Mouse (Mus musculus): ENCODE measurements around the gene Tiparp.
A peak's percentile ranks its signal among the peaks of the same experiment; 100 is the strongest.

Gene Tiparp

DNA sequence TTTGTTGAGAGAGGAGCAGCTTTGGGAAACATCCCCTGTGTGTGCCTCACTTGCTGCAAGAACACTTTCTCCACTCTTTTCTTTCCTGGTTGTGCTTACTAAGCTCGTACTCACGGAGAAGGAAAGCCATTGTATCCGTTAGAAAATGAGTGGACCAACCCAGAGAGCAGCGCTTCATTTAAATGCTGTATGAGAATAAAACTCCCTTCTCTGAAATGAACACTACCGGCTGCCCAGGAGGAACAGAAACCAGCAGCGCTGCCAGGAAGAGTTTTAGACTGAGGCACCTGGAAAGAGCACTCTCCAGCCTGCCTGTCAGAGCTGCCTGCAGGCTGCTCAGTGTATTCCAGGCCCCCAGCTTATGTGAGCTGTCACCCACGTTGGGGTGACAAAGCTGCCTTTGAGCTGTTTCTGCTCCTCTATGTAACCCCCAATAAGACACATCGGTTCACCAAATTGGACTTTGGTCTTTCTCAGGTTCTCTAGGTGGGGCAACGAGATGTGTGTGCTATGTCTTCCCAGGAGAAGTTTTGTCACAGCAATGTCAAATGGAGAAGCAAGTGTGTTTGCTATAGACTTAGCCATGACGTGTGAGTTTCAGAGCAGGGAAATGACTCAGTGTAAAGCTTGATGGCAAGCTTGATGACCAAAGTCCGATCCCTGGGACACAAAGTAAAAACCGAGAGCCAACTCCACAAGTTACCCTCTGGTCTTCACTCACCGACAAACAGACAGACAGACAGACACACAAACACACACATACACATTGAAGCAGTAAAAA is 10.3 kb upstream of the Tiparp start:
- Histone ChIP-seq H3K27me3 (ENCODE audit: control insufficient read depth, insufficient read depth, low read length, poor library complexity, severe bottlenecking) (no peaks in the 10 kb centered on the region), H3K36me3 (ENCODE audit: control insufficient read depth, insufficient read depth, low read length, poor library complexity, severe bottlenecking) (no peaks in the 10 kb centered on the region)
- peak; percentile 68 for DNase-seq (ENCODE audit: low read depth, low spot score)

DNA sequence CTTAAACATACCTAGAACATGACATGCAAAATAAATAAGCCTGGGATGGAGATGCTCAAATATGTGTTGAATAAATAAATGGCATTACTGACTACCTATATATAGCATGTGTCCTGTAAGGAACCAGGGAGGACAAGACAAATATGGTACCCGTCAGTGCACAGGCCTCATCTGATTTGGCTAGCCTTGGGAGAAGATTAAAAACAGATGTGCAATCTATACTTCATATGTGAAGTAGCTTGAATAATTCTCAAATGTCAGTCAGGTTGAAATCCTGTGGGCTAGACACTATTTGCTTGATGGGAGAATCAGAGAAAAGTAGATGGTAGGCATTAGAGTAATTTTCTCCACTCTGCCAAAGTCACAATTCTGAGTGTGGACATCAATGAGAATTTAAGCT is 6.8 kb upstream of the Tiparp start:
- no peaks in the 10 kb centered on the region for H3K36me3 ChIP-seq (ENCODE audit: control insufficient read depth, insufficient read depth, low read length, poor library complexity, severe bottlenecking)
- H3K27me3 ChIP-seq (ENCODE audit: control insufficient read depth, insufficient read depth, low read length, poor library complexity, severe bottlenecking): no peaks in the 10 kb centered on the region
- DNase-seq (ENCODE audit: low read depth, low spot score): no peak

DNA sequence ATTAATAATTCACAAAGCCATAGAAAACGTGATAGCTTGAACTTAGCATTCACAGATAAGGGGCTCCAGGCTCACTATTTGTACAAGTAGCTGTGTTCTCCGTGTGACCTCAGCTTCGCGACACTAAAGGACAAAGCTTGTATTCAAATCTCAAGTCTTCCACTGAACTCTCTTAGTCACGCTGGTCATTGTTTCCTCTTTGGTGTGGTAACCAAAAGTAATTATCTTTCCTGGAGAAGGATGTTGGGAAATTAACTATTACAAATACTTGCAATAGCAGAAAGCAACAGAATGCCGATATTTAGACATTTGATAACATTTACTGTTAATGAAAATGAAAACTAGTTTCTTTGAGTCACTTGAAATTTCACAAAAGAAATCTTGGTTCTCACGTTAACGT is 4.8 kb upstream of the Tiparp start:
- DNase-seq (ENCODE audit: low read depth, low spot score): no peak
- Histone ChIP-seq H3K36me3 (ENCODE audit: control insufficient read depth, insufficient read depth, low read length, poor library complexity, severe bottlenecking) (no peaks in the 10 kb centered on the region), H3K27me3 (ENCODE audit: control insufficient read depth, insufficient read depth, low read length, poor library complexity, severe bottlenecking) (no peaks in the 10 kb centered on the region)

DNA sequence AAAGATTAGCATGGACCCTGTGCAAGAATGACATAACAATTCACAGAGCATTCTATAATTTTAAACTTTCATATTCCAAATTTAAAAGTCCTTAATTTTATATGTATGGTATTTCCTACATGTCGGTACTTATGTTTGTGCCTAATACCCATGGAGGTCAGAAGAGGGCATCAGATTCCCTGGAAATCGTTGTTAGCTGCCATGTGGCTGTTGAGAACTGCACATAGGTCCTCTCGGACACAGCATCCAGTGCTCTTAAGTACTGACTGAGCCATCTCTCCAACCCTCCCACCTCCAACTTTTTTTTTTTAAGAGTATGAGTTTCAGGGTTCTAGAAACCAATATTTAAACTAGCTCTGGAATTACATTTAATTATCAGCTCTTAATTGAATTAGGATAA is 2.5 kb upstream of the Tiparp start:
- no peak for DNase-seq (ENCODE audit: low read depth, low spot score)
- Histone ChIP-seq H3K36me3 (ENCODE audit: control insufficient read depth, insufficient read depth, low read length, poor library complexity, severe bottlenecking) (no peaks in the 10 kb centered on the region), H3K27me3 (ENCODE audit: control insufficient read depth, insufficient read depth, low read length, poor library complexity, severe bottlenecking) (no peaks in the 10 kb centered on the region)

DNA sequence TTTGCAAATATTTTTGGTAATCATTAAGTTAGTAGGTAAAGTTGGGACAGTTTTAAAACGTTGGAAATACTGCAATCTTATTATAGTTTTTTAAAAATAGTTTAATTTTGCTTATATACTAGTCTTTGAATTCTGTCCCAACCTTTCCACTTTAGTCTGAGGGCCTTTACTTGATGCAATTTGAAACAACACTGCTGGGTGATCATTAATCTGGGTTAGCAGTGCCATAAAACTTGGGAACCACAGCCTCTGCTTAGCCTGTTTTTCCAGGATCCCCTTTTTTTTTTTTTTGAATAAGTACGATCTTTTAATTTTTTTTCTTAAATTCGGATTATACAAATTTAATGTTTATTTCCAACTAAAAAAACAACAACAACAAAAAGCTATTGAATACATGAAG is 1.0 kb upstream of the Tiparp start:
- no peaks in the 10 kb centered on the region for H3K27me3 ChIP-seq (ENCODE audit: control insufficient read depth, insufficient read depth, low read length, poor library complexity, severe bottlenecking)
- DNase-seq (ENCODE audit: low read depth, low spot score): no peak

GRCm38 (mm10) chr3:65528614-65529470 is 632 bp downstream of the Tiparp start:
- Histone ChIP-seq H3K36me3 (ENCODE audit: control insufficient read depth, insufficient read depth, low read length, poor library complexity, severe bottlenecking) (0 out of 2 replicates have a peak, but pooled peaks cover 3% of the 10 kb centered on the region), H3K27me3 (ENCODE audit: control insufficient read depth, insufficient read depth, low read length, poor library complexity, severe bottlenecking) (no peaks in the 10 kb centered on the region)
- peak; percentile 57 for DNase-seq (ENCODE audit: low read depth, low spot score)

More for the DNA sequence above, 1.0 kb upstream of the Tiparp start:
- H3K36me3 ChIP-seq (ENCODE audit: control insufficient read depth, insufficient read depth, low read length, poor library complexity, severe bottlenecking): 0 out of 2 replicates have a peak, but pooled peaks cover 3% of the 10 kb centered on the region

DNA sequence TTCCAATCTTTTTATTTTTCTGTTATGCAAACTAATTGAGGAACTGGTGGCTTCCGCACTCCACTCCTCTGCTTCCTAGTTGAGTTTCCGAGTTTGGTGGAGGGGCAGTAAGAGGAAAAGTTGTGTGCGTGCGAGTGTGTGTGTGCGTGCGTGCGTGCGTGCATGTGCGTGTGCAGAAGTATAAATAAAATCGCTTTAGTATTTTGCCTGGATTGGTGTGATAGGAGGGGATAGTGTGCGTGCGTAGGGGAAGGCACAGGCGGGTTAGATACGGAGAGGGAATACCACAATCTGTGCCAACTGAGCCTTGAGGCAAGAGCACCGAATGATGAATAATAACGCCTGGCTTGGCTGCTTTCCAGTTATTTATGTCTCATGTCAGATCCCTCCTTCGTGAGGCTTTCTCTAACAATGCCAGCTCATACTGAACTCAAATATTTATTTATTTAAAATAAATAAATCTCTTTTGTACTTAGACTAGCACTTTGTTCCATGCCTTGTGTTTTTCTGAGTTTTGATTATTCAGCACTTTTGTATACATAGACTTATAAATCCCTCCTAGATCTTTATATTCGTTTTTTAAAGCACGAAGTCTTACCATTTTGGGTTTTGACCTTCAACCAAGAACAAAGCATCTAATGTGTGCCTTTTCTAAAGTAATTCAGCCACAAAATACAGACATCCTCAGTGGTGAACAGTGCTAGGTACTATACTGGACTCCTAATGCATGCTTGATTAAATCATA is 1.4 kb downstream of the Tiparp start:
- Histone ChIP-seq H3K27me3 (ENCODE audit: control insufficient read depth, insufficient read depth, low read length, poor library complexity, severe bottlenecking) (no peaks in the 10 kb centered on the region), H3K36me3 (ENCODE audit: control insufficient read depth, insufficient read depth, low read length, poor library complexity, severe bottlenecking) (0 out of 2 replicates have a peak, but pooled peaks cover 3% of the 10 kb centered on the region)
- peak; percentile 77 for DNase-seq (ENCODE audit: low read depth, low spot score)

- H3K27me3 ChIP-seq (ENCODE audit: control insufficient read depth, insufficient read depth, low read length, poor library complexity, severe bottlenecking): no peaks in the 10 kb centered on the region
- DNase-seq (ENCODE audit: low read depth, low spot score): no peak
- H3K36me3 ChIP-seq (ENCODE audit: control insufficient read depth, insufficient read depth, low read length, poor library complexity, severe bottlenecking): 0 out of 2 replicates have a peak, but pooled peaks cover 3% of the 10 kb centered on the region
These were observed 4.8 kb downstream of the Tiparp start for GRCm38 (mm10) chr3:65533014-65533413.

DNA sequence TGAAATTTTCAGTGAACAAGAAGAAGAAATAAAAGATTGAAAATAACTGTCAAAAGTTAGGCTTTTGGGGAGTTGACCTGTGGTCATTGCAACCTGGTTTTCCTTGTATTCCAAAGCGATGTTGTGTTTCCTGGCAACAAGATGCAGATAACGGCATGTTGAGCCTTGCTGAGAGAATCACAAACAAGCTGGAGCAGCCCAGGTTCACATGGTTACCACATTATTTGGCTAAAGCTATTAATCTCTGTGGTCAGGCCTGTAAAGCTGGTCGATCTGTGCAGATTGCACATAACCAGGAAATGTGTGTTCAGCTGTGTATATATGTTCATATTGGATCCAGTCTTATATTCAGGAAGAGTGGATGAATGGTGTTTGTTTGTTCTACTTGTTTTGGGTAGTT is 5.4 kb downstream of the Tiparp start:
- DNase-seq (ENCODE audit: low read depth, low spot score): no peak
- 0 out of 2 replicates have a peak, but pooled peaks cover 3% of the 10 kb centered on the region for H3K36me3 ChIP-seq (ENCODE audit: control insufficient read depth, insufficient read depth, low read length, poor library complexity, severe bottlenecking)
- H3K27me3 ChIP-seq (ENCODE audit: control insufficient read depth, insufficient read depth, low read length, poor library complexity, severe bottlenecking): no peaks in the 10 kb centered on the region

GRCm38 (mm10) chr3:65534488-65534887 is 6.3 kb downstream of the Tiparp start:
- DNase-seq (ENCODE audit: low read depth, low spot score): no peak
- H3K36me3 ChIP-seq (ENCODE audit: control insufficient read depth, insufficient read depth, low read length, poor library complexity, severe bottlenecking): 0 out of 2 replicates have a peak, but pooled peaks cover 3% of the 10 kb centered on the region
- no peaks in the 10 kb centered on the region for H3K27me3 ChIP-seq (ENCODE audit: control insufficient read depth, insufficient read depth, low read length, poor library complexity, severe bottlenecking)

DNA sequence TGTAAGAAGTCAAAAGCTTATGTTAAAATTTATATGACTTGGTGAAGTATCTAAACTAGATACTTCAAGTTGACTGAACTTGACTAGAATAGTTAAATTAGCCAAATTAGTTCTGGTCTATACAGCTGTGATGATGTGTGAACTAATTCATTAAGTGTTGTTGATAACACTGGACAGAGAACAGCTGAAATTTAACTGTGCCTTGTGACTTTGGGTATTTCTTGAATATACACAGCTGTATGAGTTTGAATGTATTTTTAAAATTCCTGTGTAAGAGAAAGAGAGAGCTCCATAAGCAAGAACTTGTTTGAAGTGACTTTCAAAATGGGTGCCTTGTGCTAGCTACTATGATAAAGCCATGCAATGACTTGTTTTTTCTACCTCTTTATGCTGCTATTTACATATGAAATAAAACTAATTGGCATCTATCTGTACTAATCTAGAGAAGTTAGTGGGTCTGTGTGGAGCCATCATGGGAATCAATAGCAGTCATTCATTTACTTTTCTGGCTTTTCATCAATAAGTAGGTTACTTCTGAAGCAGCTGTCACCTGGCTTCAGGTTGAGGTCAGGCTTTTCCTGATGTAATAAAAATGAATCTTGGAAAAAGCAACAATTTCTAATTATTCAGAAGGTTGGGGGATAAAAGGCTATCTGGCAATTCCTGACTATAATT is 7.0 kb downstream of the Tiparp start:
- no peak for DNase-seq (ENCODE audit: low read depth, low spot score)
- no peaks in the 10 kb centered on the region for H3K27me3 ChIP-seq (ENCODE audit: control insufficient read depth, insufficient read depth, low read length, poor library complexity, severe bottlenecking)
- H3K36me3 ChIP-seq (ENCODE audit: control insufficient read depth, insufficient read depth, low read length, poor library complexity, severe bottlenecking): 0 out of 2 replicates have a peak, but pooled peaks cover 3% of the 10 kb centered on the region

DNA sequence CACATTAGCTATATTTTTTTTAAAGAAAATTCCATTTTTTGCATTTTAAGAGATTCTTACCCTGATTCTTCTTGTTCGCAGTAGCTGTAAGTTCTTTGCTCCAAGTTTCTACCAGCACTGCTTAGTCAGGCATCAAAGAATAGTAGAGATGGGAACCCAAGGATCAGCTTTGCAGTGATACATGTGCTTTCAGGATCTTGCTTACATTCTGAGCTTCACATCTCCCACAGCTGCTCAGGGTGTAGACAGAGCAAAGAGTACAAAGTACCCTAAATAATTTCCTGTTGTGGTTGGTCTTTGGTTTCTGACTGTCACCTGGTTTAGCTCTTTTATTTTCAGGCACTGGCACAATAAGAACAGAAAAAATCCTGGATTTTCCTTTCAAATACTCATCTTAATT is 9.1 kb downstream of the Tiparp start:
- Histone ChIP-seq H3K36me3 (ENCODE audit: control insufficient read depth, insufficient read depth, low read length, poor library complexity, severe bottlenecking) (no peaks in the 10 kb centered on the region), H3K27me3 (ENCODE audit: control insufficient read depth, insufficient read depth, low read length, poor library complexity, severe bottlenecking) (no peaks in the 10 kb centered on the region)
- DNase-seq (ENCODE audit: low read depth, low spot score): peak; percentile 29

DNA sequence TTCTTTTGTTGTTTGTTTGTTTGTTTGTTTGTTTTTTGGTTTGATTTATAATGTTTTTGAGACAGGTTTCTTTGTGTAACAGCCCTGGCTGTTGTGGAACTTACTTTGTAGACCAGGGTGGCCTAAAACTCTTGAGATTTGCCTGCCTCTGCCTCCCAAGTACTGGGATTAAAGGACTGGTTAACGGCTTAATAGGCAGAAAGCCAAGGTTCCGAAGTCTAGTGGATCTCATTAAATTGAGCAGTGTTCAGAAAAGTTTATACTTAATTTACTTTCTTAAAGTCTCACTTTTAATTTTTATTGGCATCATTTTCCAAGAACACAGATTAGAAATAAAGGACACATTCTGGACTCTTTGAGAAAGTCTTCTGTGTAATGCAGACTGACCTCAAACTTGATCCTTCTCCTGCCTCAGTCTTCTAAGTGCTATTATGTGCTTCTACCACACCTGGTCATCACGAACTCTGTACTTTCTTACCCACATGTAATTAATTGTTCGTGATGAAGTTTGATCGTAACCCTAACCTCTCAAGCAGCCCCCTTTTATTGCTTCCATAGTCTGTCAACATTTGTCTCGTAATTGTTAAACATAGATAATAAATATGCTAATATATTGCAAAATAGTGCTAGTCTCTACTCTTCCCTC is 12.8 kb downstream of the Tiparp start:
- no peak for DNase-seq (ENCODE audit: low read depth, low spot score)
- Histone ChIP-seq H3K27me3 (ENCODE audit: control insufficient read depth, insufficient read depth, low read length, poor library complexity, severe bottlenecking) (no peaks in the 10 kb centered on the region; the same call in 1 of the 2 replicates), H3K36me3 (ENCODE audit: control insufficient read depth, insufficient read depth, low read length, poor library complexity, severe bottlenecking) (no peaks in the 10 kb centered on the region)

DNA sequence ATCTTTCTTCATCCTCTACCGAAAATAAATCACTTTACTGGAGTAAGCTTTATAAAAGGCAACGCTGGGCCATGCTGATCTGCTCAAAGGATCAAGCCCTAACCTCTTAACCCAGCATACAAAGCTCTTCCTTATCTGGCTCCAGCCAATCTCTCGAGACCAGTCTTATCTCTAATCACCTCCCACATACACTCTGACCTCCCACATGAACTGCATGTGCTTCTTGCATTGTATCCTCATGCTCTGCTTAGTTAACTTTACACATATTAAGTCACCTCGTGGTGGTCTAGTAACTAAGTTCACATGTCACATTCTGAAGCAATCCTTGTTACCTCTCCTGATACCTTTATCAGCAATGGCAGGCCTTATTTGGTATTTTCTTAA is 13.3 kb downstream of the Tiparp start:
- DNase-seq (ENCODE audit: low read depth, low spot score): no peak
- no peaks in the 10 kb centered on the region; the same call in 1 of the 2 replicates for H3K27me3 ChIP-seq (ENCODE audit: control insufficient read depth, insufficient read depth, low read length, poor library complexity, severe bottlenecking)
- H3K36me3 ChIP-seq (ENCODE audit: control insufficient read depth, insufficient read depth, low read length, poor library complexity, severe bottlenecking): no peaks in the 10 kb centered on the region

Measured in splenic B cell, adult 2 months (primary cell).